Mouse (Mus musculus): ENCODE data around the gene Gm5128.
"Not testable (repeated sequence)": the region's sequence is repeated elsewhere in the genome, so short reads cannot be mapped to it uniquely, and the experiment has no call there.

Gm5128 gene

DNA sequence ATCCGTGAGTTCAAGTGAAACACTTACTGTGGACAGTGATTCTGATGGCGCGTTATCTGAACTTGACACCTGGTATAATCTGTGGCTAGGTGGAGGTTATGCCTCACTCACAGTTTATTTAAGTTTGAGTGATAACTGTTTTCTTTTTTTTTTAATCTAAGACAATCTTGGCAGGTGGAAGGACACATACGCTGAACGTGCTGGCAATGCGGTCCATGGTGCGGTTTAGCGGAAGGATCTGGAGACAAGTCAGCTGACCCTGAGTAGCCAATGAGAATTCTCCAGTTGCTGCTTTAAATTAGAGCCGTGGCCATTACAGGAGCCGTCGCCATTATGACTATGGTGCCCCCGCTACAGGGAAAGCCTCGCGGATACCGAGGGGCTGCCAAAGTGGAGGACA, at the start of gene Gm5128:
Gene Gm5128 (plus strand): TSS at position 301 of the 400 bp plus-strand sequence.
- DNase-seq (ENCODE audit: extremely low spot score) = not testable (repeated sequence)

DNA sequence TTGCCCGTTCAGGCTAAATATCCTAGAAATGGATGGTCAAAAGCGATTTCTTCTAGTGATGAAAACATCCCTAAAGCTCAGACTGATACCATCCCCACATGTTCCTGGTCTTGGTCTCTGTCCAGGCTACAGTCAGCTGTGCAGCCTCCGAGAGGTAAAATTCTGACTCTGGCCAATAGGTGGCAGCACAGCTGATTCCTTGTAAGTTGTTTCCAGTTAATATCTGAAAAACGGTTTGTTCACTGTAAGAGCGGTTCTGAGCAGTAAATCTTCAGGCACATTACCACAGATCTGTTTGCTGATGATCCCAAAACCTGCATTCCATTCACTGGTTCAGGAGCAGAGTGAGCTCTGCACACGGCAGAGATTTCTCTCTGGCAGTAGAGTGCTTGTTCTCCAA, 12.4 kb upstream of the Gm5128 start:
- DNase-seq (ENCODE audit: extremely low spot score) = not testable (repeated sequence)

DNA sequence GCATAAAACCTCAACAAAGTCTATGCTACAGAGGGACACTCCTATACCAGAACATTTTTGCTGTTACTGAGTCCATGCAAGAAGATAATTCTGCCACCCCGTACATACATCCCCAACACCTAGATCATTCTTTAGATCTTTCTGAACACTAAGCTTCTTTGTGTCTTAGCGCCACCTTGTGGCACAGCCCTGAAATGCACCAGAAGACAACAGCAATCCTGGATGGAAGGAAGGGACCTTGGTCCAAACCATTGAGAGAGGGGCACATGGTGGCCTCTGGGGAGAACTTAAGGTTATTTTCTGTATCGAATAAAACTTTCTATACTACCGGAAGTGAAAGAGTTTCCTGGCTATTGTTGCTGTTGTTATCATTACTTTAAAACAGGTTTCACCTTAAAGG, 11.1 kb upstream of the Gm5128 start:
- DNase-seq (ENCODE audit: extremely low spot score) = not testable (repeated sequence)

DNA sequence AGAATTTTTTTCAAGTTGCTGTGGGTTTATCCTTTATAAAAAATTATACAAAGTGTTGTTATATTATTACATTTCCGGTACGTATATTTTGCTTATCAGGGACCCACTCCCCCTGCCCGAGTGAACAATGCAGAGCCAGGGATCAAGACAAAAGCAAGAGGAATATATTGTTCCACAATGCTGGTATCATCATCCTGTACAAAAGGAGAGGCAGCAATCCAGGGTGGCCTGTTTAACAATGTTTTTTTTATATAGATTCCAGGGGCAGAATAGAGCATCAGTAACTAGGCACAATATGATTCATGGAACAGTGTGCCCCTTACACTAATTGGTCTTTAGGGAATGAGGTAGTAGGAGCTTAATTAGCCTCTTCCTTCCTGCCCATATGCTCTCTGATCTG, 30.5 kb downstream of the Gm5128 start:
- DNase-seq (ENCODE audit: extremely low spot score) = not testable (repeated sequence)

DNA sequence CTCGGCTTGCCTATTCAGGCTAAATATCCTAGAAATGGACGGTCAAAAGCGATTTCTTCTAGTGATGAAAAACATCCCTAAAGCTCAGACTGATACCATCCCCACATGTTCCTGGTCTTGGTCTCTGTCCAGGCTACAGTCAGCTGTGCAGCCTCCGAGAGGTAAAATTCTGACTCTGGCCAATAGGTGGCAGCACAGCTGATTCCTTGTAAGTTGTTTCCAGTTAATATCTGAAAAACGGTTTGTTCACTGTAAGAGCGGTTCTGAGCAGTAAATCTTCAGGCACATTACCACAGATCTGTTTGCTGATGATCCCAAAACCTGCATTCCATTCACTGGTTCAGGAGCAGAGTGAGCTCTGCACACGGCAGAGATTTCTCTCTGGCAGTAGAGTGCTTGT, 48.1 kb downstream of the Gm5128 start:
- DNase-seq (ENCODE audit: extremely low spot score) = not testable (repeated sequence)

DNA sequence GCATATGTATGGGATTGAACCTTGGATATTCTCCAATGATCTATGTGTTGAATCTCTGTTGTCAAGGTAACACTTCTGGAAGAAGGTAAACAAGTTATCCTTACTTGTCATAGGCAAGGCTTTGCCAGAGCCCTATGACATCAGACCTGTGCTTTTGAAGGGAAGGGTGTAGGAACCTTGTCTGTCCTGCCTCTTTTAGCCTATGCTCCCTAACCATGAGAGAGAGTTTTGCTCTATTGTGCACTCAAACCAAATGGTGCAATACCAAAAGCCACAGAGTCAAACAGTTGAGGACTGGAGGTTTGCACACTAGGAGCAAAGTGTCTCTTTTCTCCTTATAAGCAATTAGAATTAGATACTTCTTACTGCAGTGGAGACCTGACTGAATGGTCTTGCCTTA, 48.7 kb downstream of the Gm5128 start:
- DNase-seq (ENCODE audit: extremely low spot score) = not testable (repeated sequence)

DNA sequence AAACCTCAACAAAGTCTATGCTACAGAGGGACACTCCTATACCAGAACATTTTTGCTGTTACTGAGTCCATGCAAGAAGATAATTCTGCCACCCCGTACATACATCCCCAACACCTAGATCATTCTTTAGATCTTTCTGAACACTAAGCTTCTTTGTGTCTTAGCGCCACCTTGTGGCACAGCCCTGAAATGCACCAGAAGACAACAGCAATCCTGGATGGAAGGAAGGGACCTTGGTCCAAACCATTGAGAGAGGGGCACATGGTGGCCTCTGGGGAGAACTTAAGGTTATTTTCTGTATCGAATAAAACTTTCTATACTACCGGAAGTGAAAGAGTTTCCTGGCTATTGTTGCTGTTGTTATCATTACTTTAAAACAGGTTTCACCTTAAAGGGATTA, 49.4 kb downstream of the Gm5128 start:
- not testable (repeated sequence) for DNase-seq (ENCODE audit: extremely low spot score)

Measured in embryo, embryonic 9.5 days (tissue).